Mouse (Mus musculus) embryo, embryonic 10 days (tissue): Measurements from ENCODE around the gene Mup22.
"Not testable (repeated sequence)": the region's sequence is repeated elsewhere in the genome, so short reads cannot be mapped to it uniquely, and the experiment has no call there.

ENCODE experiments used
- DNase-seq: peaks from one replicate; pipeline ENCODE4 v3.0.0-alpha.2; 2015; ENCODE audit warnings: low spot score

Gene Mup22

DNA sequence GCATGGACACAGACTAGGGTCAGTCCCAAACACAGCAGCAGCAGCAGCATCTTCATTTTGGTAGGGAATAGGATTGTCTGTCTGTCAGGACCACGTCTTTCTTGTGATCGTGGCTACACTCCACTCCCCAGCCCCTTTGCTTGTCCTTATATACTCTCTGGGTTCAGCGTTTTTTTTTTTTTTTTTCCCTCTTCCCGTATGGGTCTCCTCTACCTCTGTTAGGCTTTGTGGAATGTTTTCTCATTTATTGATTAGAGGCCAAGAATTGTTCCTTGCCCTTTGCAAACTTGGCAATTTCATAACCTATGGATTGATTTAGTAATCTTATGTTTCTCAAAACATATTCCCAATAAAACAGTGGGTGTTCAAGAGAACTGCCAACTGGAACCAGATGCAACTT is at the start of gene Mup22:
Mup22 (minus strand) TSS at position 101 of the 400 bp plus-strand sequence.
- not testable (repeated sequence) for DNase-seq

DNA sequence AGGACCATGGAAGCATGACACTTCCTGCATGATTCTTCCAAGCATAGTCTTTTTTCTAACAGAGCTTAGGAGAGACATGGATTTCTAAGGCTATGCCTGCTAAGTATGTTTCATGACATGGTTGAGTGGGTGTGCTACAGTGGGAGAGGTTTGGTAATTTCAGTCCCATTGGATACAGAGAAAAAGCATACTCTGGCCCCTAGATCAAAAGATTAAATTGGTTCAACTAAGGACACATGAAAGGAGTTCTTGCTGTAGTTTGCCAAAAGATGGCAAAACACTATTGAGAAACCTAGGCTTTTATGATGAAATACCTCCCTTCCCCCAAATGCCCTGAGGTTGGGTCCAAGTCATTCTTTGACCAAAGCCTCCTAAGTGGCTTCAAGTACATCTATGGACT is 19.6 kb upstream of the Mup22 start:
- DNase-seq, result not testable (repeated sequence)
